Mouse (Mus musculus): ENCODE measurements at regions not wholly inside any gene's neighbourhood (a gene's known extent, or its start where the extent isn't known, plus 50 kb on each side); places are given as distances from the start of the nearest gene placed in this dataset.

DNA sequence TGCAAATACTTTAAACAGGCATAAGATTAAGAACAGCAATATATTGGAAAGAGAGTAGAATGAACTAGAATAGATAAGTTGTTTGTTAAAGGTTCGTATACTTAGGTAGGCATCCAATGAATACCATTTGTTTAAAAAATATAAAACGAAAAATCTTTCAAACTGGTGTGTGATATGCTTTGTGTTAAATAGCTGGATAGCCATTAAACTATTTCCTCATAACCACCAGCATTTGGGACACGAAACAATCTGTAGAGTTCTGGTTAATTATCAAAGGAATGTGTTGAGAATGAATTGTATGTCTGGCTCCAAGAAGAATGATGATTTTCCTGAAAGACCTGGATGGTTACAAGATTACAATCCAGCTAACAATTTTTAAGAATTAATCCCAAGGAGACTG is 891.4 kb downstream of the Slitrk1 start:
- TF ChIP-seq TBP (conservative IDR thresholded peaks at IDR 0.05; ENCODE audit: low read depth, low read length), result no peak
- TF ChIP-seq ZMIZ1 (IDR thresholded peaks at IDR 0.05; ENCODE audit: low read depth, low read length), result no peak
- TF ChIP-seq CTCF (conservative IDR thresholded peaks at IDR 0.05 in 1 of 2, IDR thresholded peaks at IDR 0.05 in 1 of 2; ENCODE audit: low read depth in 2 of 2, low read length in 2 of 2), result no peak

All from CH12.LX (cell line).